Mouse (Mus musculus) monocyte, adult 5-6 weeks (primary cell): ENCODE results near the gene Kcnd3. TPM values are rescaled to one million over a fixed set of nuclear protein-coding genes. Genes with fewer than 3 reads are reported as not detected.

Source experiments
- ATAC-seq: fragments of 153-309, 156-312 bp; replicated peaks from 2 replicates; pipeline ENCODE4 v1.8.0; 2017; ENCODE audit warnings: mild to moderate bottlenecking; ENCODE audit not compliant: low TSS enrichment, insufficient number of reproducible peaks, severe bottlenecking, poor library complexity, low FRiP score
- total RNA-seq: library from RNA; stranded (forward); fragments of 200-1000, 200-491, 200-594 nt; gene quantifications from 3 replicates; pipeline ENCODE4 v1.2.3, GENCODE M21; 2017

Kcnd3 gene
- total RNA-seq, 1 experiment from 2014 or later: not detected

GRCm38 (mm10) chr3:105568403-105568802 lies 116.3 kb downstream of the Kcnd3 start:
- ATAC-seq: no peak

DNA sequence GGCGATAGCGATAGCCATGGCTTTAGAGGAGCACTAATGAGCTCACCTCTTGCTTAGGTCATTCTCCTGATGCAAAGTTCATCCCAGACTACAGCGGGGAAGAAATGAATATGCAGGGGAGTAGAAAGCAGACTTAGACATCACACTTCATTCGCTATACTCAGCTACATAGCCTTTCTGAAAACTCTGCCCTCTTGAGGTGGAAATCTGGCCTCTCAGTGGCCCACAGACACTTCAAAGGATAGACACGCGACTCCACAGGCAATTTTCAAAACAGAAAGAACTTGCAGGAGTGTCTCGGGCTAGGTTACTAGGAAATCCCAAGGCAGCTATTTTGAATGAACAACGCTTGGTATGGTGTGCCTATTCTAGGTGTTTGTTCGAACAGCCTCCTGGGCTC lies 116.7 kb downstream of the Kcnd3 start:
- ATAC-seq: no peak

- ATAC-seq: no peak
Measured at GRCm38 (mm10) chr3:105569310-105569752, 117.2 kb downstream of the Kcnd3 start.

GRCm38 (mm10) chr3:105569950-105570349 lies 117.8 kb downstream of the Kcnd3 start:
- ATAC-seq: no peak

GRCm38 (mm10) chr3:105570818-105571217 lies 118.7 kb downstream of the Kcnd3 start:
- ATAC-seq: no peak

- no peak for ATAC-seq
Measured at GRCm38 (mm10) chr3:105571944-105572343, 119.8 kb downstream of the Kcnd3 start.

DNA sequence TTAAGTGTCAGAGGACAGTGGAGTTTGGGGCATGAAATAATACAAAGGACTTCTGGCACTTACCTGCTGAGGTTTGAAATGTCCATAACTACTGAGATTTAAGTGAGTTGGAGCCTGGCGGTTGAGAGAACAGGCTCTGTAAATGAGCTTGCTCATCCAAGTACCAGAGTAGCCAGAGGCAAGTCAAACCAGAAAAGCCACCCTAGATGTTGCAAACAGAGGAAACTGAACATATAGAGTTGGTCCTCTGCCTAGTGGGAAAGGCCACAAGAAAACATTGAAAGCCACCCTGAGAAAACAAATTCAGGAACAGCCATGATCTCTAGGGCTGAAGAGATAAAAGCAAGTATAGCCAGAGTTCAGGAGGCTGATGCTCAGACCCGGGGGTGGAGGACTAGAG lies 121.0 kb downstream of the Kcnd3 start:
- ATAC-seq: no peak

- no peak for ATAC-seq
Measured at GRCm38 (mm10) chr3:105578320-105578719, 126.2 kb downstream of the Kcnd3 start.

- ATAC-seq: no peak
Measured at GRCm38 (mm10) chr3:105581119-105581518, 129.0 kb downstream of the Kcnd3 start.

DNA sequence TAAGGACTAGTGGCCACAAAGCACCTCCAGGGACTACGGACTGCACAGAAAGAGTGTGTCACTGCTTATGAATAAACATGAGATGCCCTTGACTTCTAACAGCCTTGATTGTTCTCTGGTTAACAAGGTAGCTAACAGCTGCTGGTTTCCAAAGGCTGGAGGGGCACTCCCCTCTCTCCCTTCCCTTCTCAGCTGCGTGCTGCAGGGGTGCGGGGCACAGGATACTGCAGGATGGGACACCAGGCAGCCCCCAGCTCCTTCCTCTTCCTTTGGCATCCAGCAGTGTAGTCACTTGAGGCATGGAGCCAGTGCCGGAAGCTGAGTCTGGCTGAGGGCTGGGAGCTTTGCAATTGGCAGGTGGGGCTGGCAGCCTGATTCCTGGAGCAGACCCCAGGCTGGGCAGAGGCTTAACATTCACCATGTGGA lies 133.6 kb downstream of the Kcnd3 start:
- ATAC-seq: no peak

DNA sequence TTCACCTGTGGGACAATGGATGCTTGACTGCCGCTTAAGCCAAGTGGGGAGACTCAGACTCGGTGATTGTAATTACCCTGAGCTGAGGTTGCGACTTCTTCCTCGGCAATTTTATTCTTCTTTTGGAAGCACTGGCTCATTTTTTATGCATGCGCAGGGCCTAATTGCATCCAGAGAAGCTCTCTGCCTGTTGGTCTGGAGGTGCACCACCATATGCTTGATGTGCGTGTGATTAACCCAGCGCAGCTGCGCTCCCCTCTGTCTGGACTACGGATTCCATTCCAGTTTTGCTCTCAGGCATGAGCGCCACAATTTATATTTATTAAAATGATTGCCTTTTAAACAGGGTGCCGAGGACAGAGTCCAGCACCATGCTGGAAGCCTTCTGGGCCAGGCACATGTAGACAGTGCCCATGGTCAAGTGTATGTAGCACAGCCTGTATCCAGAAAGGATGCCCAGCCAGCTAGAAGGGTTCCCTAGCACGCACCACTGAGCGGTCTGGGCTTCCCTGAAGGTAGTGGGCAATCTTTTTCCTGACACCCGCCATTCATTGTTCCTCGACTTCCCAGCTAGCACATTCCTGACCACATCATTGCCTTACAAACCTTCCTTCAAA lies 138.0 kb downstream of the Kcnd3 start:
- ATAC-seq: no peak

- no peak for ATAC-seq
Measured at GRCm38 (mm10) chr3:105591766-105592165, 139.6 kb downstream of the Kcnd3 start.

GRCm38 (mm10) chr3:105592246-105592645 lies 140.1 kb downstream of the Kcnd3 start:
- ATAC-seq: no peak

DNA sequence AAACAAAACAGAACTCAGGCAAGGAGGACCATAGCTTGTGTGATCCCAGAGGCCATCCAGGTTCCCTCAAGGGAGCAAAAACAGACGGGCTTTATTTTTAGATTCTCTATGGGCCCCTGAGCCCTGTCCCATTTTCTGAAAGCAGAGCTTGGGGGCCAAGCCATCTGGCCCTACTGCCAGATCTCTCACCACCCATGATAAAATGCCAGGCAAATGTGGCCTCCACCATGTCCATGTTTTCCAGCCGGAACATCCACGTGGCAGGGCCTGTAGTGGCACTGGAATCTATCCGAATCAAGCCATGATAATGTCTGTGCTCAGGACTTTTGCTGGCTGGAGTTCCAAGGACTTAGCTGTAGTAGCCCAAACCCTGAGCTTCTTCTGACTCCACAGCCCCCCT lies 148.4 kb downstream of the Kcnd3 start:
- ATAC-seq: no peak

DNA sequence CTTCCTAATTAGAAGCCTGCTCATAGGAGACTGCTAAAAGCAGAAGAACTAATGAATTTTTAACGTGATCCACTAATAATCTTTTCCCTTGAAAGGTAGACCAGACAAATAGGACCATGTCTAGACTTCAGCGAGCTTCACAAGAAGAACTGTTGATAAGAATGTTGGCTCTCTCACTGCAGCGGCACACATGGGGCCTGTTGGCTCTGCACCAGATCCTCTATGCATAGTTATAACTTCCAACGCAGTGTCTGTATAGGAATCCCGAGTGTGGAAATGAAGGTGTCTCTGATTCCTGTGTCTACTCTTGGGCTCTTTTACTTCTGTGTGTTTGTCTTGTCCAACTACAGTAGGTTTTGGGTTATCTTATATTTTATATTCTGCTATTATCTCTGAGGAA lies 150.8 kb downstream of the Kcnd3 start:
- no peak for ATAC-seq

DNA sequence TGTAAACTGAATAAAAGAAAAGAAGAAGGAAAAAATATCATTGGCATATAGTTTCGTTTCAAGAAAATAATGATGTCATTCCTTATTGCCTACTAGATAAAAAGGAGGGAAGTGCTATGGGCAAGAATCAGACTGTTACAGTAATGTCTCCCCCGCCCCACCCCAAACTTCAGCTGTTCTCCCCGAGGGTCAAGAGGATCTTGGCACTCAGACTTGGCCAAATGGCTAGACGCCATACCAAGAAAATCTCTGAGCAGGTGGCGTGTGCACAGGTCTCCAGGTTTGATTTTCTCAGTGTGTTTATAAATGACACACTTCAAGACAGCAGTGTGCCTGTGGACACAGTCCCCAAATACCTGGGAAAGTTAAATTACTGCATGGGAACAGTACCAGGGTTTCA lies 153.6 kb downstream of the Kcnd3 start:
- ATAC-seq: no peak

DNA sequence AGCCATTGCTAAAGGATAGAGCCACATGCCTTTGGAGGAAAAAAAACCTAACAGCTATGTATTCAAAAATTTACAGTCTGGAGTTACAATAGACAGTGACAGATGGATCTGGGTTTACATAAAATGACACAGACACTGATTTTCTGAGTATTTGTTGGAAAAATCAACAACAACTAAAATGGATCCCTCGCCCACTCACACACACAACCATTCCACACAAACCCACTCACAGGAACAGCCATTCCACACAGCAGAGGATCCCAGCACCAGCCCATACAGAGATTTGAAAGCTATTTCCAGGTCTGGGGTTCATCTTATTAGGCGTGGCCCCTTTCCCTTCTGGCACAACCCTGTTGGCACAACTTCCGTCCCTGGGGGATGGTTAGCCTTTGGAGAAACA lies 156.7 kb downstream of the Kcnd3 start:
- ATAC-seq: no peak

DNA sequence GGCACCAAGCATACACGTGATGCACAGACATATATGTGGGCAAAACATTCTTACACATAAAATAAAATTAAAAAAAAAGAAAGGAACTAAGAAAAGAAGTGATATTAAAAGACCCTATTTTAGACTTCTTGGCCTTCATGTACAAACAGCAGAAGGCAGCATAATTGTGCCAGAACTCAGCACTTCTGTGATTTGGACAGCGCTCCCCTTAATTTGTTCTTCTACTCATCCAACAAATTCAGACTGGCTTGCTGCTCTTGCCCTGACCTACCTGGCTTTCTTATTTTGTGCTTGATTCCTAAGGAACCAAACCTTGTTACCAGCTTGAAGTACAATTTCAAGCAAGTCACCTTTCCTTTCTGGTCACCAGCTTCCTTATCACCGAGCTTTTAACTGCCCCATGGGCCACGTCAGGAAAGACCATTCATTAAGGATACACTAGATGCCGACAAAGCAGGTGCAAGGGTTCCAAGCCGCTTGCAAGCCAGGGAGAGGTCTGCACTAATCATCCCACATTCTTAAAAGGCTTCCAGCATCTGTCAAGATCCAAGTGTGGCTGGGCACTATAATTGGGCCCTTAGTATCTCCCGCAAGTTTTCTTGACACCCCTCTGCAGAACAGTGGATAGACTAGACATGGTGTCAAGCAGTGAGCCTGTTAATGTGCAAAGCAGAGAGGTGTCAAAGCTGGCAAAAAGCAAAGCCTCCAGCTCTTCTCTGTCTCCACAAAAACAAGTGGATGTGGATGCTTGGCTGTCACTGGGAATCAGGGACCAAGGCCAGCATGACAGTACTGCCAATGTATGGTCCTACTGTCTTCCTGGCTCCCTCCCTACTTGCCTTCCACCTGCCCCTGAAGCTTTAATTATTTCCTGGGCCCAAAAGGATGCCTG lies 159.6 kb downstream of the Kcnd3 start:
- ATAC-seq: no peak

DNA sequence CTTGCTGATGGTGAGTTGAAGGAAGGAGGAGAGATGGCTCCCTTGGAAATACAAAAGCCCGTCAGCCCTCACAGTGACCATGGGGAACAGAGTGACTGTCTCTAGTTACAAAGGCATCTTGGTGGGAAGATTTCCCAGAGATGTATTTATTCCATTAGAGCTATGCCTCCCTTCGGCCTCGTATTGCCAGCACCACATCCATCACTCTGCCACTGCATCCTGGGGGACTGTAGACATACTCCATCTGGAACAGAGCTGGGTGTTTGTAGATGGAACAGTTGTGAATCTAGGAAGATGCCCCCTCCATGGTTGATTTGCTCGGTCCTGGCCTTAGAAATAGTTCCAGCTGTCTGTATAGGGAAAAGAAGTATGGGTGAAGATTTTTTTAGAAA lies 160.3 kb downstream of the Kcnd3 start:
- ATAC-seq: no peak
